Mouse (Mus musculus) heart, embryonic 12.5 days (tissue): ENCODE data around the gene Pcgf5. TPM values are rescaled to one million over a fixed set of nuclear protein-coding genes. Genes with fewer than 3 reads are reported as not detected.

Experiments used
- ATAC-seq: fragments of 200-750 bp; cut with Nextera tagmentation; 2 replicates; pipeline ENCODE4 v1.8.0; 2017; ENCODE audit warnings: moderate TSS enrichment, moderate library complexity; ENCODE audit not compliant: insufficient number of reproducible peaks, low FRiP score
- H3K27ac ChIP-seq: fragments of 300-500 bp; sonication (generic); 2 replicates; pipeline ENCODE4 v1.5.1; 2016; ENCODE audit warnings: mild to moderate bottlenecking, moderate library complexity; ENCODE audit not compliant: poor library complexity, severe bottlenecking
- H3K27me3 ChIP-seq: fragments of 300-500 bp; sonication (generic); replicated peaks from 2 replicates; pipeline ENCODE4 v1.6.1; 2016; ENCODE audit warnings: mild to moderate bottlenecking, moderate library complexity
- H3K36me3 ChIP-seq: fragments of 300-500 bp; sonication (generic); 2 replicates; pipeline ENCODE4 v1.6.1; 2016; ENCODE audit warnings: mild to moderate bottlenecking, moderate library complexity
- H3K4me1 ChIP-seq: fragments of 300-500 bp; sonication (generic); replicated peaks from 2 replicates; pipeline ENCODE4 v1.6.1; 2016; ENCODE audit warnings: mild to moderate bottlenecking
- H3K4me2 ChIP-seq: fragments of 300-500 bp; sonication (generic); 2 replicates; pipeline ENCODE4 v1.6.1; 2016; ENCODE audit warnings: mild to moderate bottlenecking, moderate library complexity
- H3K4me3 ChIP-seq: fragments of 300-500 bp; sonication (generic); 2 replicates; pipeline ENCODE4 v1.5.1; 2016; ENCODE audit warnings: mild to moderate bottlenecking
- H3K9ac ChIP-seq: fragments of 300-500 bp; sonication (generic); 2 replicates; pipeline ENCODE4 v1.6.1; 2016; ENCODE audit warnings: mild to moderate bottlenecking, moderate library complexity
- H3K9me3 ChIP-seq: fragments of 300-500 bp; sonication (generic); replicated peaks from 2 replicates; pipeline ENCODE4 v1.6.1; 2016; ENCODE audit warnings: mild to moderate bottlenecking, moderate library complexity
- WGBS: fragments of 180-500 bp; shearing (Covaris S2); methylation state at CpG from one replicate; pipeline ENCODE4 v1.1.7; 2016; 5-methylcytosine and 5-hydroxymethylcytosine counted together
- polyA plus RNA-seq: library from polyadenylated mRNA; unstranded; fragments of >200 nt; fragmentation: Nextera tagmentation; extraction: Ambion mirVana; gene quantifications from 2 replicates; pipeline ENCODE4 v1.2.1, GENCODE M21; 2016

The Pcgf5 gene
- polyA plus RNA-seq, 1 experiment from 2014 or later: 54.1 TPM

DNA sequence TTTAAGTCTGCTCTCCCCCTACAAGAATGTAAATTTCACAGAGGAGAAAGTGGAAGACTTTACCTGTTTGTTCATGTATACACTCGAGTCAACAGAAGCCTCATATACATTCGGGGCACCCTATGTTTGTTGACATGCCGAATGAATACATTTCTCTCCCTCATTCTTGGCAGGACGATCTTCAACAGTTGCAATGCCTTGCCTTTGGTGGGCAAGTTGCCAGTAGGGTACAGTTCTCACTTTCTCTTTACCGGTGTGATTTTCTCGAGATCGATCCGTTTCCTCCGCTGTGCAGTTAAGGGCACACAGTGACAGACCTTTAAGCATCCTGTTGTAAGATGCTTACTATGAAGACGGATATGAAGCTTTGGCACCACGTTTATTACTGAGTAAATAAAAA, 2.1 kb downstream of the Pcgf5 start:
- Histone ChIP-seq H3K27me3 (peaks cover 11% of the 10 kb centered on the region; the same call in 1 of the 2 replicates), H3K4me3 (no peak overlapping the region), H3K9me3 (no peaks in the 10 kb centered on the region; the same call in 1 of the 2 replicates), H3K36me3 (no peaks in the 10 kb centered on the region), H3K27ac (no peak overlapping the region), H3K4me1 (no peaks in the 10 kb centered on the region; the same call in 1 of the 2 replicates), H3K4me2 (no peak overlapping the region), H3K9ac (no peak overlapping the region)
- WGBS: 76% methylated on average over 11 of the region's 11 CpGs
- no peak for ATAC-seq

DNA sequence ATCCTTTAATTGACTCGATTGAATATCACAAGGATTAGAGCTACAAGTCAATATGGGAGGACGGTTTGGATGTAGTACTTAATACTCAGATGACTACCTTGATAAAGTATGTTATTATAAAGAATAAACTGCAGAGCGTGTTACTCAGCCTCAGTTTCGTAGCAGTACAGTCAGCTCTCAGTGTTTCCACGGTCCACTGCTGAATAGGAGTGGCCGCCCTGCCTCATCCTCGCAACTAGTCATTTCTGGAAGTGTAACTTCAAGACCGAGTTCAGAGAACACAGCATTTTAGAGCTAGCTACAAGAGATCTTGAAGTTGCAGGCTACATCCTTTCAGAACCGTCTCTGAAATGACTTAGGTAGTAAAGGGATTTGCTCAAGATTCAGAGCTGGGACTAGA, 2.8 kb downstream of the Pcgf5 start:
- Histone ChIP-seq H3K27me3 (peaks cover 11% of the 10 kb centered on the region; the same call in 1 of the 2 replicates), H3K9ac (no peak overlapping the region), H3K27ac (no peak overlapping the region), H3K4me3 (no peak overlapping the region), H3K4me1 (no peaks in the 10 kb centered on the region; the same call in 1 of the 2 replicates), H3K9me3 (no peaks in the 10 kb centered on the region; the same call in 1 of the 2 replicates), H3K36me3 (no peaks in the 10 kb centered on the region), H3K4me2 (no peak overlapping the region)
- ATAC-seq: no peak
- 88% methylated on average over 9 of the region's 9 CpGs for WGBS

DNA sequence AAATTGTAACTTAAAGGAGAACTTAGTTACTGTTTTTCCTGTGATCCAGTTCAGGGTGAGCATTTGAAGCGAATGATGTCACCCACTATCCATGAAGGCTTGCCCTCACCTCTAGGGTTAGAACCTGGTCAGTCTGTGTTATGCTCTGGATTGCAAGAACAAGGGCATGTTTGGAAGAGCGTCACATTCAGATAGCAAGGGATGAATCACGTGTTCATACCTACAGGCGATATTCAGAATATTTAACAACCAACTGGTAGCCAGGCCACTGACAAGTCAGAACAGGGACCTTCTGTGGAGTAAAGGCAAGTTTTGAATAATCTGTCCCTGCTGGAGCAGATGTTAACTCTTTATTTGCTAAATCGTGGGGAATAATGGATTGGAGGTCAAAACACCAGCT, 14.4 kb downstream of the Pcgf5 start:
- no peaks in the 10 kb centered on the region for H3K9me3 ChIP-seq
- 82% methylated on average over 5 of the region's 5 CpGs for WGBS
- H3K4me2 ChIP-seq: no peak overlapping the region
- no peak overlapping the region for H3K9ac ChIP-seq
- H3K27me3 ChIP-seq: no peaks in the 10 kb centered on the region
- H3K4me3 ChIP-seq: no peak overlapping the region
- H3K36me3 ChIP-seq: no peaks in the 10 kb centered on the region
- H3K27ac ChIP-seq: no peak overlapping the region
- H3K4me1 ChIP-seq: peaks cover 17% of the 10 kb centered on the region
- no peak for ATAC-seq

DNA sequence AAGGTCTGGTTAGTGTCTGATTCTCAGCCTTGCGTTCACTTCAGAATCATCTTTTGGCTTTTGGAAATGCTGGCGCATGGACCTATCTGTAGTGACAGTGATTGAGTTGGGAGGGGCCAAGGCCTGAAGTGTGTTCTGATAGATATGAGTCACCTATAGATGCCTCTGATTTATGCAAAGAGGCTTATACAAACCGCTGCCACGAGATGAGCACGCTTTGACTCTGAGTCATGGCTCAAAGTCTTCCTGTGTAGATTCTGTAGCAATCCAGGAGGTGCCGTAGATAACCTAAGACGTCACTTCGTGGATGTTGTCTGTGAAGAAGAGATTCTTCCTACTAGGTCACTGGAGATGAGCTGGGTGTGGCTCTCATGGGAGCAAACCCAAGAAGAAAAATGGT, 16.6 kb downstream of the Pcgf5 start:
- H3K9me3 ChIP-seq: no peaks in the 10 kb centered on the region
- peaks cover 17% of the 10 kb centered on the region for H3K4me1 ChIP-seq
- ATAC-seq: no peak
- H3K9ac ChIP-seq: no peak overlapping the region
- no peaks in the 10 kb centered on the region for H3K36me3 ChIP-seq
- no peaks in the 10 kb centered on the region for H3K27me3 ChIP-seq
- no peak overlapping the region for H3K27ac ChIP-seq
- no peak overlapping the region for H3K4me2 ChIP-seq
- no peak overlapping the region for H3K4me3 ChIP-seq
- WGBS: 78% methylated on average over 8 of the region's 8 CpGs

DNA sequence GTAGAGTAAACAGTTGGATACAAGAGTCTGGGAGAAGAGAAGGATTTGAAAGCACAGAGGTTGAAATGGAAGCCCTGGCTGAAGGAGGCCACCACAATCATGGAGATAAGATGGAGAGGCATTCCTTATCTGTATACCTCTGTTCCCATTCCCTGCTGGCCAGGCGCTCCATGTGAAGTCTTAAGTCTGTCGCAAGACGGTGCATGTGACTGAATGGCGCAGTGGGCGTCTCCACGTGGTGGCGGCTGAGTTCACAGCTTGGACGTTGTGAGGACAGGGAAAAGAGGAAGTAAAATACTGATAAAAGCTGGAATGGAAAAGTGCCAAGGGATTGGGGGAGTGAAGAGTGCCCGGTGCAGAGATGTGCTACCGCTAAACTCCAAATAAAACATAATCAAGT, 23.4 kb downstream of the Pcgf5 start:
- 47% methylated on average over 10 of the region's 10 CpGs for WGBS
- H3K9me3 ChIP-seq: no peaks in the 10 kb centered on the region
- H3K4me1 ChIP-seq: peaks cover 26% of the 10 kb centered on the region
- ATAC-seq: 0 out of 2 replicates have a peak, but pooled peaks have one; percentile 36
- no peak overlapping the region for H3K4me3 ChIP-seq
- H3K9ac ChIP-seq: no peak overlapping the region
- H3K27me3 ChIP-seq: no peaks in the 10 kb centered on the region
- H3K4me2 ChIP-seq: no peak overlapping the region
- no peak overlapping the region for H3K27ac ChIP-seq
- no peaks in the 10 kb centered on the region for H3K36me3 ChIP-seq

DNA sequence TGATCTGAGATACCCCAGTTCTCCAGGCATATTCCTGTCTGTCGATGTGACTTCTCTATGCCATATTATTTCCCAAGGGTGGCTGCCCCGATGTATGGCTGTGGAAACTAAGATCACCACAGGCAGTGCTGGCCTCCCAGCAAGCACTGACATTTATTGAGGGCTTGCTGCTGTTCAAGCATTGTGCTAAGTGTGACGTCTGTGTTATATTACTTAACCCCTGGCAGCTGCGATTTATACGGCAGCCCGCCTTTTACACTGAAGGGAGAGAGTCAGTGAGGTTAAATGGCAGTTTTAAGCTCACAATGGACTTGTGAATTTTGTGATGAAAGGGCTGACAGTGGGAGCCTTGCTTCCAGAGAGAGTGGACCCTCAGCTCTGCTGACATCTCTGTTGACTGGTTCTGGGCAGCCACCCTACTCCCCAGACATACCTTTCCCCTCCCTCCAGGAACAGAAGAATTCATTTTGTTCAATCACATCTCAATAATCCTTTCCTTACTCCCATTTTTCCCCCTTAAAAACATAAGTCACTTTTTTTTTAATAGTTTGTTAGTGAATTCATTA, 25.0 kb downstream of the Pcgf5 start:
- WGBS: 41% methylated on average over 6 of the region's 6 CpGs

DNA sequence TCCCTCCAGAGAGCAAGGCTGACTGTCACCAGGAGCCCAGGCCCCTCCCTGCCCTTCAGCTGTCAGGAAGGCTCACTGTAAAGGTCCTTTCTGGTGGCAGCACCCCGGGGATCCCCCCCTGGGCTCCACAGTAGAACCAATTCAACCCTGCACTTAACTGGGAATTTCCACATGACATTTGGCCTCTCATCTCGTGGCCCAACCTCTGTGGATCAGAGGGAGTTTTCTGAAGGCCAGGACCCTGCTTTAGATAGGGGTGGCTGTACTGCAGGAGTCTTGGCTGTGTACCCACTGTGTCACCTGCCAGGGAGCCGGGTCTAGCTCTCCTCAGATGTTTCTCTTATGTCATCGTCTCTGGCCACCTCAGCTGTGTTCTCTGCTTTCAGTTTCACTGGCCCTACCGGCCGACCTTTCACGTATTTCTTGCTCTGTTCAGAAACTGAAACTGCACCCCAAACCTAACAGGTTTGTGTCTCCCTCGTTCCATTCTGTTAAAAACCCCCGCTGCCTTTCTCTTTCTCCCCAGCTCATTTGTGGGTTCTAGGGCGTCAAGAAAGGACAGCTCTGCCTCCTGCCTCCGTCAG, 27.2 kb downstream of the Pcgf5 start:
- no peak for ATAC-seq
- Histone ChIP-seq H3K27ac (no peak overlapping the region), H3K4me3 (no peak overlapping the region), H3K27me3 (no peaks in the 10 kb centered on the region), H3K4me2 (no peak overlapping the region), H3K9me3 (no peaks in the 10 kb centered on the region), H3K36me3 (no peaks in the 10 kb centered on the region), H3K9ac (no peak overlapping the region), H3K4me1 (peaks cover 26% of the 10 kb centered on the region)
- 78% methylated on average over 11 of the region's 11 CpGs for WGBS

More for the DNA sequence above, 25.0 kb downstream of the Pcgf5 start:
- H3K9me3 ChIP-seq: no peaks in the 10 kb centered on the region
- no peaks in the 10 kb centered on the region for H3K36me3 ChIP-seq
- peak; percentile 25; the same call in 1 of the 2 replicates for ATAC-seq
- H3K4me1 ChIP-seq: peaks cover 26% of the 10 kb centered on the region
- no peak overlapping the region for H3K27ac ChIP-seq
- no peaks in the 10 kb centered on the region for H3K27me3 ChIP-seq
- H3K4me2 ChIP-seq: peak overlapping the region; percentile 29
- no peak overlapping the region for H3K4me3 ChIP-seq
- H3K9ac ChIP-seq: no peak overlapping the region

DNA sequence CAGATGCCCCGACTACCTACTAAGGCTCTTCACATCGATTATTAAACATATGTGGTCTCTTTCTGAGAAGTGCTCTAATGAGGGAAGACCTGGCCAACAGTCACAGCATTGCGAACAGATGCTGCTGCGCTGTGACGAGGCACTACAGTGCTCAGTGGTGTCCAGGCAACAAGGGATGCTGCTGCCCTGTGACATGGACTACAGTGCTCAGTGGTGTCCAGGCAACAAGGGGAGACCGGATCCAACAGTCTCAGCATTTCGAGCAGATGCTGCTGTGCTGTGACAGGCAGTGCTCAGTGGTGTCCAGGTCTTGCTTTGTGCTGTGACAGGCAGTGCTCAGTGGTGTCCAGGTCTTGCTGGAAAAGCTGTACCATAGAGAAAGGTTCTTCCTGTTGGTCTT, 29.6 kb downstream of the Pcgf5 start:
- ATAC-seq: no peak
- Histone ChIP-seq H3K4me3 (no peak overlapping the region), H3K9ac (no peak overlapping the region), H3K27ac (no peak overlapping the region), H3K36me3 (no peaks in the 10 kb centered on the region), H3K9me3 (no peaks in the 10 kb centered on the region), H3K27me3 (no peaks in the 10 kb centered on the region), H3K4me2 (no peak overlapping the region), H3K4me1 (peaks cover 12% of the 10 kb centered on the region)
- 77% methylated on average over 7 of the region's 7 CpGs for WGBS

DNA sequence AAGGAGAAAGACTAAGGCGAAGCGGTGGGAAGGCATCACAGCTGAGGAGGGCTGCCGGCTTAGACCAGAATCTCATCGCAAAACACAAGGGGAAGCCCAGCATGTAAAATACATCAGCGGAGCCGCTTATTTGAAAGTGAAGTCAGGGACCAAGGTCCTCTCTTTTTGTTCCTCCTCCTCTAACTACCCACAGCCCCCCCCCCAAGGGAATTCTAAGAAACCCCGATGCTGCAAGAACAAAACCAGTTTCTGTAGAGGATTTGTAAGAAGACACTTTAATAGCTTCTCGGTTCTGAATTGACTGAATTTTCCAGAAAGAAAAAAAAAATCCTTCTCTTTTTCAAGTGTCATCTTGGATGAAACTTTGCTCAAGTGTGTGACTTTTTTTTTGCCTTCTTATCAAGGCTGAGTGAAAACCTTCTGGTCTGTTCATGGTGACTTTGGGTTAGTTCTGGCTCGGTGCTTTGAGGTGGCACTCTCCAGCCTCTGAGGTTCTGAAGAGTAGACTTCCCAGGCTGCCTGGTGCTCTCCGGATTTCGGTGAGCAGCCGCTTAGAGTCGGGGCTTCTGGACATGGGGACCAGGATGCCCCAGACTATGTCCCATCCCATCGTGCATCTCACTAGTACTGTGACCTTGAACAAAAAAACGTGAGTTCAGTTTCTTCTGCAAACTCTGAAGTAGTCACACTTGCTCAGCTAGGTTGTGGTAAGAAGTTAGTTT, 30.6 kb downstream of the Pcgf5 start:
- Histone ChIP-seq H3K4me2 (no peak overlapping the region), H3K27ac (no peak overlapping the region), H3K36me3 (no peaks in the 10 kb centered on the region), H3K9me3 (no peaks in the 10 kb centered on the region), H3K9ac (no peak overlapping the region), H3K27me3 (no peaks in the 10 kb centered on the region), H3K4me1 (peaks cover 4% of the 10 kb centered on the region; the same call in 1 of the 2 replicates), H3K4me3 (no peak overlapping the region)
- ATAC-seq: no peak
- WGBS: 72% methylated on average over 15 of the region's 15 CpGs

DNA sequence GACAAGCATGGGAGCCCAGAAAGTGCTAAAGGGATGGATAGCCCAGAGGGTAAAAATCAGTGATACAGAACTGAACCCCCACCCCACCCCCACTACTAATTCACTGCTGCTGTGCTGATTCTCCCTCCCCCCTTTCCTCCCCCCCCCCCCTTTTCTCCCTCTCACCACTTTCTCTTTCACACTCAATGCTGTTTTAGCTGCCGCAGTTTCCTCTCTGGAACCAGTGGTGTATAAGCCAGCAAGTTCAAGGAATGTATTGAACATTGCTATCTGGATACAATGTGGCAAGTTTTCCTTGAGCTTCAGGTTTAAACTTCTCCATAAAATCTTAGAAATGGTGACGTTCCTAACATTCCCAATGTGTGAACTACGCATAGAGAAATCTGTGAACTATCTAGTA, 34.8 kb downstream of the Pcgf5 start:
- Histone ChIP-seq H3K36me3 (no peaks in the 10 kb centered on the region), H3K4me3 (no peak overlapping the region), H3K9me3 (no peaks in the 10 kb centered on the region), H3K4me1 (0 out of 2 replicates have a peak, but pooled peaks cover 6% of the 10 kb centered on the region), H3K27me3 (no peaks in the 10 kb centered on the region), H3K9ac (no peak overlapping the region), H3K27ac (no peak overlapping the region), H3K4me2 (no peak overlapping the region)
- 85% methylated on average over 3 of the region's 3 CpGs for WGBS
- ATAC-seq: no peak

DNA sequence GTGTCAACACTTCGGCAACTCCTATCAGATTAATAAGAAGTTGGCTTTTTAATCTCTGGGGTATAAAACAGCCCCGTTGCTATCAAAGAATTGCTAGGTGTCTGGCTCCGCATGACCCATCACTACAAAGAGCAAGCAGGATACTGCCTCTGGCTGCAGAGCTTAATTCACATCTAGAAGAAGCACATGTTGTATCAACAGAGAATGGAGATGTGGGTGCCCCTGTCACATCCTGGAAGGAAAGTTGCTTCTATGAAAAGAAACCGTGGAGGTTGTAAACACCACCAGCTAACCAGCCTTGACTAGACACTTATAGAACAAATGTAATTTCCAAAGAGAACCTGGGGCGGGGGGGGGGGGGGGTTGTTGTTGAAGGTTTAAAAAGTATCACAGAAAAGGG, 35.9 kb downstream of the Pcgf5 start:
- Histone ChIP-seq H3K9ac (no peak overlapping the region), H3K27ac (no peak overlapping the region), H3K27me3 (no peaks in the 10 kb centered on the region), H3K4me1 (0 out of 2 replicates have a peak, but pooled peaks cover 6% of the 10 kb centered on the region), H3K36me3 (no peaks in the 10 kb centered on the region), H3K4me2 (no peak overlapping the region), H3K9me3 (no peaks in the 10 kb centered on the region), H3K4me3 (no peak overlapping the region)
- no peak for ATAC-seq
- 76% methylated on average over 5 of the region's 5 CpGs for WGBS
